Mouse (Mus musculus) gastrocnemius, postnatal 25 days (tissue): ENCODE results near the gene Cldn3. TPM values are rescaled to one million over a fixed set of nuclear protein-coding genes. Genes with fewer than 3 reads are reported as not detected.

Experiments used
- DNase-seq: peaks from one replicate; pipeline ENCODE4 v3.0.0; 2022
- total RNA-seq, 2 experiments: library from RNA; stranded (reverse); gene quantifications; 1 replicate in 1 of 2; 2 replicates in 1 of 2; pipeline ENCODE4 v1.2.3; 2021

Cldn3 gene
- total RNA-seq, 2 experiments from 2014 or later = 0.21 TPM; not detected in 1

DNA sequence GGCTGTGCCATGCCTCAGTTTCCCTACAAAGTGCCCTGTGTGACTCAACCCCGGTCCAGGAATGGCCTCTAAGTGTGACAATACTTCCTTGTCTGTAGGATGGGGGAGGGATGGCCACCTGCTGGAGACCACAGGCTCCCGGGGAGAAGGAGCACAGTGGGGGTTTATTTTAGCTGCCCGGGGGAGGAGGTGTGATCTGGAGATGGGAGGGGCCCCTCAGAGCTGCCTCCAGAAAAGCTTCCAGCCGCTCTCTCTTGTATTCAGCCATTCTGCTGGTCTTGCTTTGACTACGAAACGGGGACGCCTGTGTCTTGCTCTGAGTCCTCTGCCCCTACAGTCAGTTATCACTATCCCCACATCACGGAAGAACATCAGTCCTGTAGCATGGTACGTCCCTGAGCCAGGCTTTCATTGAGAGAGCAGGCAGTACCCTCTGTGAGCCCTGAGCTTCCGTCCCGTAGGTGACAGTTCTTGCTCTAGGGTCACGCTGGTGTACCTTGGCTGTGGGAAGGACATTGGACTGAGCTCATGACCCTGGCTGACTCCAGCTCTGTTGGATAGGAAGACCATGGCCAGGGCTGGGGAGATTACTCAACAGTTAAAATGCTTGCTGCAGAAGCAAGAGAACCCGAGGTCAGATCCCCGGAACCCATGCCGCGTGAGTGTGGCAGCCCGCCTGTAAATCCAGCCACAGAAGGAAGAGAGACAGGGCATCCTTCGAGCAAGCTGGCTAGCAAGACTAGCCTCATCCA lies 49.8 kb downstream of the Cldn3 start:
- no peak for DNase-seq

Other genes with a start within 250 kb of the Cldn3 start
- gene Eln, start 238.9 kb upstream of the Cldn3 start, total RNA-seq = 100 to 1,000 TPM in 1 of 2 experiments, 10 to 100 TPM in 1; 72.9 to 155 TPM
- not detected for gene Tmem270, start 79.5 kb upstream of the Cldn3 start, total RNA-seq
- not detected for gene Cldn13, start 70.7 kb upstream of the Cldn3 start, total RNA-seq
- 1 to 10 TPM; 4.0 to 5.2 TPM for gene Mettl27, start 53.8 kb upstream of the Cldn3 start, total RNA-seq
- gene Cldn4, start 39.3 kb upstream of the Cldn3 start, total RNA-seq = not detected
- gene Abhd11, start 22.9 kb downstream of the Cldn3 start, total RNA-seq = 10 to 100 TPM; 57.1 to 58.5 TPM
- gene Stx1a, start 37.3 kb downstream of the Cldn3 start, total RNA-seq = 1 to 10 TPM in 1 of 2 experiments, under 1 TPM in 1; 0.69 to 1.5 TPM
- gene Dnajc30, start 78.0 kb downstream of the Cldn3 start, total RNA-seq = 10 to 100 TPM; 22.0 to 25.2 TPM
- 10 to 100 TPM; 21.7 to 27.4 TPM for gene Bud23, start 78.7 kb downstream of the Cldn3 start, total RNA-seq
- under 1 TPM in 1 of 2 experiments, not detected in 1; 0.41 TPM for gene Vps37d, start 92.1 kb downstream of the Cldn3 start, total RNA-seq
- gene Mlxipl, start 103.7 kb downstream of the Cldn3 start, total RNA-seq = 10 to 100 TPM; 72.1 to 80.3 TPM
- gene Tbl2, start 163.4 kb downstream of the Cldn3 start, total RNA-seq = 10 to 100 TPM in 1 of 2 experiments, 1 to 10 TPM in 1; 7.5 to 10.5 TPM
- 10 to 100 TPM; 27.1 to 27.4 TPM for gene Bcl7b, start 182.1 kb downstream of the Cldn3 start, total RNA-seq
- 10 to 100 TPM; 25.7 to 29.2 TPM for gene Baz1b, start 201.1 kb downstream of the Cldn3 start, total RNA-seq